Mouse (Mus musculus) cerebellum, adult (tissue): Measurements from ENCODE around the gene 9530053A07Rik.
"Not testable (repeated sequence)": the region's sequence is repeated elsewhere in the genome, so short reads cannot be mapped to it uniquely, and the experiment has no call there.

Experiments
- ATAC-seq: cut with Nextera tagmentation; 2 replicates; pipeline ENCODE4 v1.9.2; 2017; ENCODE audit warnings: mild to moderate bottlenecking, moderate library complexity, mixed read lengths; ENCODE audit not compliant: insufficient number of reproducible peaks, low FRiP score, low TSS enrichment

9530053A07Rik gene

GRCm38 (mm10) chr7:28129166-28129565, at the start of gene 9530053A07Rik:
9530053A07Rik (plus strand) TSS chr7:28129466.
- no peak for ATAC-seq

- ATAC-seq, result no peak
These were observed 45.1 kb upstream of the 9530053A07Rik start for GRCm38 (mm10) chr7:28084215-28084614.

DNA sequence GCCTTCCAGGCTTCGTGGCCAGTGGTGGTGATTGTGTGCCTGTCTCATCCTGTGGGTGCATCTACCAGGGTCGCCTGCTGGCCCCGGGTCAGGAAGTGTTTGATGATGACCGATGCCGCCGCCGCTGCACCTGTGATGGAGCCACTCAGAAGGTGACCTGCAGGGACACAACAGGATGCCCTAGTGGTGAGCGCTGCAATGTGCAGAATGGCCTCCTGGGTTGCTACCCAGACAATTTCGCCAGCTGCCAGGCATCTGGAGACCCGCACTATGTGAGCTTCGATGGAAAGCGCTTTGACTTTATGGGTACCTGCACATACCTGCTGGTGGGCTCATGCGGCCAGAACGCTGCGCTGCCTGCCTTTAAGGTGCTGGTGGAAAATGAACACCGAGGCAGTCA, 43.0 kb upstream of the 9530053A07Rik start:
- ATAC-seq, result no peak

DNA sequence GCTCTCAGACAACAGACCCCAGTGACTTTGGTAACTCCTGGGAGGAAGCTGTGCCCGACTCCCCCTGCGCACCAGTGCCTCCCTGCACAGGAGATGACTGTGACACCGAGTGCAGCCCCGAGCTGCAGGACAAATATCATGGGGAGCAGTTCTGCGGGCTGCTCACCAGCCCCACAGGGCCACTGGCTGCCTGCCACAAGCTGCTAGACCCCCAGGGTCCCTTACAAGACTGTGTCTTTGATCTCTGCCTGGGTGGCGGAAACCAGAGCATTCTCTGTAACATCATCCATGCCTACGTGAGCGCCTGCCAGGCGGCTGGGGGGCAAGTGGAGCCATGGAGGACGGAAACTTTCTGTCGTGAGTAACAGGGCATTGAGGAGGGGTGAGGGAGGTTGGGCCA, 35.7 kb upstream of the 9530053A07Rik start:
- ATAC-seq, result no peak

GRCm38 (mm10) chr7:28099101-28099500, 30.2 kb upstream of the 9530053A07Rik start:
- ATAC-seq, result no peak

DNA sequence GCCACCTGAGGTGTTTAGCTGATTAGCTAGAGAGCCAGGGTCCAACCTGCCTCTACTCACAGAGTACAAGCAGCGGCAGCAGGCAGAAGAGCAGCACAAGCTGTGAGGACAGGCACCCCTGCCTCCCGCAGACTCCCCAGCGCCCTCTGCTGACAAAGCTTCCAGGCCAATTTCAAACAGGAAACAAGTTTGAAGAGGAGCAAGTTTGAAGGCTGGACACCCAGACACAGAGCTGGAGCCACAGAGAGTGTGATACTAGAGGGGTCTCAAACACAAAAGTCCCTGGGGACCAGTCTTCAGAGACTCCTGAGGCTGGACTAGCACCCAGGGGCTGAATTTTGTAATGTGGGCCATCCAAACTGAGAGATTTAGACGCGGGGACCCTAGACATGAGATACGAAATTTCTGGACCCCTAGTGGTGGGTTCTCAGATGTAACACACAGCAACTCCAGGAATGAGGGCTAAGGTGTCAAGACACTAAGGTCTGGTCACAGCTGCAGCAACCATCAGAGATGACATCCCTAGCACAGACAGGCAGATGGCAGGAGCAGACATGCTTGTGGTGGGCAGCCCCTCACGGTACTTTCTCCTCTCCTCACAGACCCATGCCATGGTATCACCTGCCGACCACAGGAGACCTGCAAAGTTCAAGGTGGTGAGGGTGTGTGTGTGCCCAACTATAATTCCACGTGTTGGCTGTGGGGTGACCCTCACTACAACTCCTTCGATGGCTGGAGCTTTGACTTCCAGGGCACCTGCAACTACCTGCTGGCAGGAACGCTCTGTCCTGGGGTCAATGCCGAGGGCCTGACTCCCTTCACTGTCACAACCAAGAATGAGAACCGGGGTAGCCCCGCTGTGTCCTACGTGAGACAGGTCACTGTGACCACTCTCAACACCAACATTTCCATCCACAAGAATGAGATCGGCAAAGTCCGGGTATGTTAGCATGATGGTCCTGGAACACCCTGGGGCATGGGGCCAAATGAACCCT, 28.4 kb upstream of the 9530053A07Rik start:
- ATAC-seq, result no peak

DNA sequence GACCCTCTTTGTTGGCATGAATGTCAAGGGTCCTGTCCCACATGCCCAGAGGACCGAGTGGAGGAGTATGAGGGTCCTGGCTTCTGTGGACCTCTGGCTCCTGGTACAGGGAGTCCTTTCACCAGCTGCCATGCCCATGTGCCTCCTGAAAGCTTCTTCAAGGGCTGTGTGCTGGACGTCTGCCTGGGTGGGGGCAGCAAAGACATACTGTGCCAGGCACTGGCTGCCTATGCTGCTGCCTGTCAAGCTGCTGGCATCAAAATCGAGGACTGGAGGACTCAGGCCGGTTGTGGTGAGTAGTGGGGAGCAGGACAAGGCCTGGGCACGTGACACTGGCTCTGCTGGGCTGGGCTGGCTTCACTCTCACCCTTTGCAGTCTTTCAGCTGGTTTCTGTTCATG, 26.3 kb upstream of the 9530053A07Rik start:
- ATAC-seq, result not testable (repeated sequence)

DNA sequence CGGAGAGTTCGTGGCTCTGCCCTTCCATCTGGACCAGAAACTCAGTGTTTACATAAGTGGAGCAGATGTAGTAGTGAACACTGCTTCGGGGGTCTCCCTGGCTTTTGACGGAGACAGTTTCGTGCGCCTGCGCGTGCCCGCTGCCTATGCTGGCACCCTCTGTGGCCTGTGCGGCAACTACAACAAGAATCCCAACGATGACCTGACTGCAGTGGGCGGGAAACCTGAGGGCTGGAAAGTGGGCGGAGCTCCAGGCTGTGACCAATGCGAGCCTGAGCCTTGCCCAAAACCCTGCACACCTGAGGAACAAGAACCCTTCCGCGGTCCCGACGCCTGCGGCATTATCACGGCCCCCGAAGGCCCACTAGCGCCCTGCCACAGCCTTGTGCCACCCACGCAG, 24.6 kb upstream of the 9530053A07Rik start:
- ATAC-seq, result no peak

DNA sequence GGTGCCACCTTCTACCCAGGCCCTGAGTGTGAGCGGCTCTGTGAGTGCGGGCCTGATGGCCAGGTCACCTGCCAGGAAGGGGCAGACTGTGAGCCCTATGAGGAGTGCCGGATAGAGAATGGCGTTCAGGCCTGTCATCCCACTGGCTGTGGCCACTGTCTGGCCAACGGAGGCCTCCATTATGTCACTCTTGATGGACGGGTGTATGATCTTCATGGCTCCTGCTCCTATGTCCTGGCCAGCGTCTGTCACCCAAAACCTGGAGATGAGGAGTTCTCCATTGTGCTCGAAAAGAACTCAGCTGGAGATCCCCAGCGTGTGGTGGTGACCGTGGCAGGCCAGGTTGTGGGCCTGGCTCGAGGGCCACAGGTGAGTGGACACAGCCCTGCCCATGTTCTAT, 23.0 kb upstream of the 9530053A07Rik start:
- ATAC-seq, result no peak

DNA sequence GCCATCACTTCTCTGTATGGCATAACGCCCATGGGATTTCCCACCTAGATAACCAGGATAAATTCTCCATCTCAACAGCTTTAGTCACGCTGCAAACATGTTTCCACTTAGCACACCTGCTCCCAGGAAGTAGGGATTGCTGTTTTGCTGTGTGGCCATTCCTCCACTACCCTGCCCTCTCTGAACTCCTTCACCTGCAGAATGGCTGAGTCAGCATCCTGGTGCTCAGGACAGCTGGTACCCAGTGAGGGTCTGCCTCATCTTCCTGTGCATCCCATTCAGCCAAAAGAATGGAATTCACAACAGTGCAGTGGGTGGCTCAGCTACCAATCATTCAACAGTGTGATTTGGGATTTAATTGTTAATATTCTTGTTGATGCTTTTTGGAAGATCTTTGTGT, 14.6 kb upstream of the 9530053A07Rik start:
- ATAC-seq, result no peak

DNA sequence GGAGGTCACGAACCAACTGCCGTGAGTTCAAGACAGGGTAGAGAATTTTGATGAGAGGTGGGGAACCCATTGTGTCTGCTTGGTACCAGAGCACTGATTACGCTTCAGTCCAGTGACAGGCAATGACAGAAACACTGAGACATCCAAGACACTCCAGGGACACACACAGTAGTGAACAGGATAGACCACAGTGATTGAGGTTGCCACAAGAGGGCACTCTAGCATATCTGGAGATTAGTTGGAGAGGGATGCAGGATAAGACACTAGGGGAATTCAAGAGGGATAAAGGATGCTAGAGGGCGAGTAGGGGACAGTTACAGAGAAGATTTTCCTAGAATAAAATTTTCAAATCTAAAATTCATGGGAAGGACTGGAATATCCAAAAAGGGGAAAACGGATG, 8.3 kb downstream of the 9530053A07Rik start:
- ATAC-seq, result no peak

GRCm38 (mm10) chr7:28148263-28148662, 19.0 kb downstream of the 9530053A07Rik start:
- no peak; the same call in 1 of the 2 replicates for ATAC-seq

DNA sequence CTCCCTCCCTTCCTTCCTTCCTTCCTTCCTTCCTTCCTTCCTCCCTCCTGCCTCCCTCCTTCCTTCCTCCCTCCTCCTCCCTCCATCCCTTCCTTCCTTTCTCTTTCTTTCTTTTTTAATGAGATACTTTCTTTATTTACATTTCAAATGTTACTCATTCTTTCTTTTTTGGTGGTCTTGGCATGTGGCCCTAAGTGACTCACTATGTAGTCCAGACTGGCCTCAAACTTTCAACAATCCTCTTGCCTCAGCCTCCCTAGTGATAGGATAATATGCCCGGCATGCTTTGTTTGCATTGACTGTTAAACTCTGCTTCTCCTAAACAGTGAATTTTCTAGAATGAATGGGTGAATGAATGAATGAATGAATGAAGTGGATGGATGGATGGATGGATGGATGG, 20.6 kb downstream of the 9530053A07Rik start:
- no peak for ATAC-seq

DNA sequence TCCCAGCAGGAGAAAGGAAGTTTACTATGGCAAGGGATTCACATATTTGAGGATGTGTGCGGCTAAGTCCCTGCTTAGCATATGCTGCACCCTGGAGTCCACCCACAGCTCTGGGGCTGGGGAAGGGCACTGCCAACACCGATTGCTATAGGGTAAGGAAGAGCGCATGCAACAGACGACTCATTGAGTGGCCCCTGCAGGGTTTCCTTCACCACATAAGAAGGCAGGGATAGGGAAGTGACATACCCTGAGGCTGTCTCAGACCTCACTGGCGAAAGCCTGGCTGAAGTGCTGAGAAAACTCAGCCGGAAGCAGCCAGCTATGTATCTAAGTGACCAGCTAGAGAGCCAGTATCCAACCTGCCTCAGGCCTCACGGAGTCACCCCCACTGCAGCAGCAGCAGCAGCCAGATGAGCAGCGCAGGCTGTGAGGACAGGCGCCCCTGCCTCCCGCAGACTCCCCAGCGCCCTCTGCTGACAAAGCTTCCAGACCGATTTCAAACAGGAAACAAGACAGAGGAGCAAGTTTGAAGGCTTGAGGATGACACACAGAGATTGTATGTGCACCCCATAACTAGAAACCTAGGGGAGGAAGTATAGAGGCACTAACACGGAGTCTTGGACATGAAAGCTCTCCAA, 22.4 kb downstream of the 9530053A07Rik start:
- ATAC-seq, result no peak

- not testable (repeated sequence) for ATAC-seq
These were observed 24.3 kb downstream of the 9530053A07Rik start for GRCm38 (mm10) chr7:28153595-28153994.

- no peak for ATAC-seq
These were observed 30.0 kb downstream of the 9530053A07Rik start for GRCm38 (mm10) chr7:28159292-28159691.

GRCm38 (mm10) chr7:28159893-28160292, 30.6 kb downstream of the 9530053A07Rik start:
- no peak for ATAC-seq

DNA sequence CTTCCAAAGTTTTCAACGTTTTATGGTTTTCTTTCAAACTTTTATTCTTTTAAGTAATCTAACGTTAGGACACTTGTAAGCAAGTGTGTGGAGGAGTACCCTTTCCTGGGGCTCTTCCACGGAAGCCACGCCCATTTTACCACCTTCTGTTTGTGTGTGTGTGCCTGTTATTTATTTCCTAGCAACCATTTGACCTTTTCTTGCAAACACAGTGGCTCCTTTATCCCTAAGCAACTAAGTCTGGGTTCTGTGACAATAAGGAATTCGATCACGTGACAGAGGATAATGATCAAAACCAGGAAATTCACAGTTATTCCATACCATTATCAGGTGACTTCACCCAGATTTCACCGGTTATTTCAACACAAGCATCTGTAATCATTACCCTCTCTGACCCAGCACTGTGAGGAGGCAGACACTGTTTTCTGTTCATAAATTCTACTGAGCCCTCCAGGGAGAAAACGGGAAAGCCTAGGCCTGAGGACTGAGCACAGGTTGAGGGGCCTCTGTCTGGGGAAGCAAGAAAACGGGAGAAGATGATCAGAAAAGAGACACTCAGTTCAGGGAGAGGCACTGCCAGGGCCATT, 32.0 kb downstream of the 9530053A07Rik start:
- ATAC-seq, result no peak

- no peak for ATAC-seq
These were observed 36.1 kb downstream of the 9530053A07Rik start for GRCm38 (mm10) chr7:28165406-28165805.

DNA sequence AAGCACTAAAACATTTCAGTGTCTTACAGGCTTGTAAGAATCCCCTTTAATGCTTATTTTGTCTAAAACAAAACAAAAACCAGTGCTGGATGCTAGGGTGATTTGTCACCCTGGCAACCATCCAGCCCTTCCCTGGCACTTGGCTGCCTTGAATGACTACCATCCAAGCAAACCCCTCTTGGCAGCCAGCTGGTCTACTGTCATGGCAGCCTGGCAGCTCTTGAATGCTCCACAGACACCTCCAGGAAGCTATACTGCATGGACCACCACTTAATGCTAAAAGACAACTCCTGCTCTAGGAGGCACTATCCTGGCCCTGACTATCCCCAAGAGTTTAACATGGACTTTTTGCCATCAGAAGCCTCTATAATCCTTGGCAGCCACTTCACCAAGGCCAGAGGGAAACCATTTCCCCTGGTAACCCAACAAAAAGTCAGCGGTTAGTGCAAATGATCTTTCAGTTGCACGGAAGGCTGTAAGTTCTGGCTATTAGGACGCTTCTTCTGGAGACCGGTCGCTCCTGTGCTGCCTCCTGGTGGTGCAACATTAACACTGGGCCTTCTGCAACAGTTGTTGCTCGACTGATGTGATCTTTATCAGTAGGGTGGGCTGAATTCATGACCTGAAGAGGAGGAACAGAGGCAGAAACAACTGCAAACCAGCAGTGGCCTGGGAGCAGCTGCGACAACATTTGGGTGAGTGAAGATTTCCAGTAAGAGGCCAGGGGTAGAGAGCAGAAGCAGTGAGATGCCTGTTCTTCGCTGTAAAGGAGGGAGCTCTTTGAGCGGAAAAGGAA, 39.3 kb downstream of the 9530053A07Rik start:
- no peak for ATAC-seq
